Mouse (Mus musculus) liver, adult 2 months (tissue): ENCODE results near the gene Srcap.

ENCODE experiments used
- CTCF ChIP-seq: fragments of 200-500 bp; IDR thresholded peaks from 2 replicates; pipeline ENCODE4 v1.5.1; 2011; ENCODE audit warnings: low read depth, low read length, control low read depth
- POLR2A ChIP-seq: fragments of 200-500 bp; IDR thresholded peaks from 2 replicates; pipeline ENCODE4 v1.6.1; 2011; ENCODE audit warnings: low read length, control low read depth; ENCODE audit not compliant: insufficient read depth; ENCODE audit errors: extremely low read depth

GRCm38 (mm10) chr7:127494648-127495047, 17.1 kb upstream of the Srcap start:
- no peak for TF ChIP-seq POLR2A
- no peak for TF ChIP-seq CTCF
